Comparison of ENCODE assay signal across 24 mouse cellular contexts in the genomic region with DNA sequence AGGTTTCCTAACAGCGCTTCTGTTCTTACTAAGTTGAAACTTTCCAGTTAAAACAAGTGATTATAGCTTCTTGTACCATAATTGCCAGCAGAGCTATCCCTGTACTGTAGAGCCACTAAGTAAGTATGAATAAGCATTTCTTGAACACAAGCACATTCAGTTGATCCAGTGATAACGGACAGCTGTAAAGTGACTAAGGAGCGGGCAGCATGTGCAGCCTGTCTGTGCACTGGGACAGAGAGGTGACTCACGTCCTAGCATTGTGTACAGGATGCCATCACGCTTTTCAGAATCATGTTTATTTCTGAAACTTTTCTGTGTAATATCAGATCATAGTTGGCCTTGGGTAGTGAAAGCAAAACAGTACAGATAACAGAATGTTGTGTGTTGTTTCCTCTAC. TPM values are rescaled to one million over a fixed set of nuclear protein-coding genes. Genes with fewer than 3 reads are reported as not detected.
DNase-seq lines count a peak whose midpoint lies in the region; ATAC-seq lines count a peak whose summit lies in the region.
"Had no signal": no experiment of that assay in that cellular context is flagged by ENCODE, and none has a peak within 500 bp of the region (broad histone marks: within the 10 kb centered on the region; RNA-seq: fewer than 3 reads in every experiment).

No protein-coding gene starts in this region.

- H3K9ac ChIP-seq in hindbrain, embryonic 12.5 days = no peak overlapping the region
- H3K9ac ChIP-seq: embryonic facial prominence, embryonic 12.5 days; heart, embryonic 13.5 days; hindbrain, embryonic 13.5 days; lung, embryonic 15.5 days; midbrain, embryonic 12.5 days; stomach, embryonic 15.5 days had no signal

- peaks cover 78% of the 10 kb centered on the region for H3K36me3 ChIP-seq in hindbrain, embryonic 12.5 days

- H3K9me3 ChIP-seq in hindbrain, embryonic 12.5 days (replicated peaks) = no peaks in the 10 kb centered on the region
- H3K9me3 ChIP-seq: embryonic facial prominence, embryonic 12.5 days; heart, embryonic 13.5 days; hindbrain, embryonic 13.5 days; limb, embryonic 10.5 days; lung, embryonic 15.5 days; midbrain, embryonic 12.5 days; stomach, embryonic 15.5 days had no signal

- over 99% methylated on average over 5 of the region's 5 CpGs for WGBS in hindbrain, embryonic 12.5 days

- no peak overlapping the region for H3K4me3 ChIP-seq in hindbrain, embryonic 12.5 days
- H3K4me3 ChIP-seq: embryonic facial prominence, embryonic 12.5 days; heart, adult 2 months; heart, embryonic 13.5 days; hindbrain, embryonic 13.5 days; limb, embryonic 10.5 days; lung, embryonic 15.5 days; midbrain, embryonic 12.5 days; stomach, embryonic 15.5 days had no signal

- no peak for ATAC-seq in hindbrain, embryonic 12.5 days (ENCODE audit: low FRiP score)

- no peaks in the 10 kb centered on the region for H3K27me3 ChIP-seq in hindbrain, embryonic 12.5 days
- H3K27me3 ChIP-seq: embryonic facial prominence, embryonic 12.5 days; heart, embryonic 13.5 days; hindbrain, embryonic 13.5 days; lung, embryonic 15.5 days; midbrain, embryonic 12.5 days; stomach, embryonic 15.5 days had no signal

- no peak overlapping the region for H3K4me2 ChIP-seq in hindbrain, embryonic 12.5 days (replicated peaks)
- H3K4me2 ChIP-seq: embryonic facial prominence, embryonic 12.5 days; heart, embryonic 13.5 days; hindbrain, embryonic 13.5 days; lung, embryonic 15.5 days; midbrain, embryonic 12.5 days; stomach, embryonic 15.5 days had no signal

- DNase-seq in adrenal gland, postnatal 10 days = peak; percentile 23
- DNase-seq in adrenal gland, adult 8-10 months = no peak
- DNase-seq in urinary bladder, postnatal 14 days (ENCODE audit: low spot score) = peak; percentile 17
- DNase-seq in urinary bladder, adult 2 months (ENCODE audit: low spot score) = no peak
- DNase-seq in Muller cell, postnatal 12 days (ENCODE audit: inconsistent ontology term) = peak; percentile 11
- DNase-seq in left cerebral cortex, adult 11 months (ENCODE audit: low spot score) = no peak
- DNase-seq: B cell, adult 2 months; cerebellum, adult 18-20 months; cerebellum, postnatal 25 days; gastrocnemius, postnatal 25 days; heart, adult 2 months; heart, postnatal 14 days; kidney, adult 2 months; lung, postnatal 4 days; thymus, postnatal 25 days had no signal

- H3K27ac ChIP-seq in hindbrain, embryonic 12.5 days = no peak overlapping the region
- H3K27ac ChIP-seq: embryonic facial prominence, embryonic 12.5 days; heart, adult 2 months; heart, embryonic 13.5 days; hindbrain, embryonic 13.5 days; kidney, postnatal 0 days; limb, embryonic 10.5 days; lung, embryonic 15.5 days; midbrain, embryonic 12.5 days; stomach, embryonic 15.5 days had no signal

- H3K4me1 ChIP-seq in hindbrain, embryonic 12.5 days = no peaks in the 10 kb centered on the region
- H3K4me1 ChIP-seq: embryonic facial prominence, embryonic 12.5 days; heart, embryonic 13.5 days; hindbrain, embryonic 13.5 days; limb, embryonic 10.5 days; lung, embryonic 15.5 days; midbrain, embryonic 12.5 days; stomach, embryonic 15.5 days had no signal

RNA-seq across cellular contexts. Expression of gene Tnks2, which starts 26.4 kb away (rescaled TPM):
- total RNA-seq in adrenal gland, postnatal 10 days (2021) = 100 to 1,000 TPM; 119 to 140 TPM
- total RNA-seq in adrenal gland, adult 8-10 months (2022) = 100 to 1,000 TPM in 3 of 4 experiments, 10 to 100 TPM in 1; 99.2 to 117 (median 106) TPM
- polyA plus RNA-seq in urinary bladder, adult 2 months (2012; rRNA removed) = 56.5 and 59.2 TPM in 2 replicates
- 99.6 and 99.9 TPM in 2 replicates for polyA plus RNA-seq in hindbrain, embryonic 12.5 days (2016; fragmentation: Nextera tagmentation; extraction: Ambion mirVana)

RNA-seq across cellular contexts. Expression of gene Fgfbp3, which starts 59.0 kb away (rescaled TPM):
- total RNA-seq in adrenal gland, postnatal 10 days (2021) = 1 to 10 TPM; 3.3 to 4.0 TPM
- 1 to 10 TPM; 4.2 to 6.3 (median 5.3) TPM for total RNA-seq in adrenal gland, adult 8-10 months (2022)
- 3.8 and 4.6 TPM in 2 replicates for polyA plus RNA-seq in urinary bladder, adult 2 months (2012; rRNA removed)
- polyA plus RNA-seq in hindbrain, embryonic 12.5 days (2016; fragmentation: Nextera tagmentation; extraction: Ambion mirVana) = 42.7 and 49.9 TPM in 2 replicates

Comparison
In these comparisons a context has a peak if more than half of its experiments do, and no peak if none do; other contexts are left out.
1. DNase-seq: peak in adrenal gland, postnatal 10 days (single experiment), urinary bladder, postnatal 14 days (single experiment) and Muller cell, postnatal 12 days (single experiment); none in adrenal gland, adult 8-10 months (single experiment), urinary bladder, adult 2 months (single experiment) and left cerebral cortex, adult 11 months (single experiment).